Mouse (Mus musculus) thymus, adult 2 months (tissue): Measurements from ENCODE around the gene Tbc1d30.

Experiments used
- CTCF ChIP-seq: fragments of 200-500 bp; IDR thresholded peaks from 2 replicates; pipeline ENCODE4 v1.5.1; 2012; ENCODE audit warnings: mild to moderate bottlenecking, control low read depth, low read length, moderate library complexity, borderline replicate concordance; ENCODE audit not compliant: control insufficient read depth, poor library complexity, insufficient read depth; ENCODE audit errors: extremely low read depth
- POLR2A ChIP-seq: fragments of 200-500 bp; IDR thresholded peaks from 2 replicates; pipeline ENCODE4 v1.6.1; 2012; ENCODE audit warnings: mild to moderate bottlenecking, low read length, control low read depth, moderate library complexity; ENCODE audit not compliant: control insufficient read depth, poor library complexity, insufficient read depth; ENCODE audit errors: extremely low read depth

DNA sequence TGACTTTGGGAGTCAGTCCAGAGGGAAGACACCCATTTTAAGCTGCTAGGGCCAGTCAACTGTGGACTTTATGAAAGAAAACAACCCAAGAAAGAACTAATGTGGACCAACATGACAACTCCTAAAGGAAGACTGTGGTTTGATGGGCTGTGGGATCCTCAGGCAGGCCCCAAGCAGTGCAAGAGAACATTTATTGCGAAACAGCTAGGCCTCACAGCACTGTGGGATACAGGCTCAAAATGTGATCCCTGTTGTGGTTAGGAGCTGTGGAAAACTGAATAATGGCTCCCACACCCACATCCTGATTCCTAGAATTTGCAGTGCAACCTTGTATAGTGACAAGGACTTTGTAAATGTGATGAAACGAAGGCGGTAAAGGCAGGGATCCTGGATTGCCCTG is 134.3 kb downstream of the Tbc1d30 start:
- no peak for TF ChIP-seq CTCF
- no peak for TF ChIP-seq POLR2A
